Mouse (Mus musculus) frontal cortex, adult (tissue): ENCODE results near the gene Efcab1.

Source experiments
- ATAC-seq: cut with Nextera tagmentation; 2 replicates; pipeline ENCODE4 v1.9.2; 2017; ENCODE audit warnings: mild to moderate bottlenecking, moderate library complexity, mixed read lengths; ENCODE audit not compliant: low TSS enrichment

The Efcab1 gene

DNA sequence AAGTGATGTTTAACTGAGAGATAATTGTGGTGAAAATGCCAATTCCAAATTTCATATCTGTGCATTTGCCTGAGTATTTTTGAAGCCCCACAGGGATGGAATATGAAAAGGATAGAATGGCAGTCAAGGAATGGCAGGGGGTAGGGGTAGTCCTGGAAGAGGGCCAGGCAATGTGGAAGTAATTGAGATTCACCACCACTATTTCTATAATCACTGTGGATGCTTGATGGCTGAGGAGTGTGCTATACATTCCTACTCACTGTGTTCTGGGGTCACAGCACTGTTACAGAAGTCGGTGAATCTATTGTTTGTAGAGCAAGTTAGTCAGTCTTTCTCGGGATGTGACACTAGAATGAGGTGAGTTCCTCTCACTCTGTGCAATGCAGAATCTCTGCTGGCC lies 108.3 kb downstream of the Efcab1 start:
- ATAC-seq: no peak
